Mouse (Mus musculus): Measurements from ENCODE around the gene Mylk. TPM values are rescaled to one million over a fixed set of nuclear protein-coding genes. Genes with fewer than 3 reads are reported as not detected.

Gene Mylk
- polyA plus RNA-seq, 1 experiment from 2014 or later: 3.9 TPM

GRCm38 (mm10) chr16:34899997-34900396 lies 155.0 kb downstream of the Mylk start:
- H3K27ac ChIP-seq (ENCODE audit: low read depth, low read length): no peak overlapping the region
- H3K4me1 ChIP-seq (ENCODE audit: control insufficient read depth, insufficient read depth, low read length): no peaks in the 10 kb centered on the region
- 31% methylated on average over 5 of the region's 5 CpGs for WGBS
- no peak for ATAC-seq (ENCODE audit: insufficient read depth, low FRiP score, low TSS enrichment)
- no peaks in the 10 kb centered on the region for H3K9me3 ChIP-seq (ENCODE audit: control insufficient read depth, low read length)
- no peak overlapping the region for H3K9ac ChIP-seq (ENCODE audit: low read length)
- no peak overlapping the region for H3K4me3 ChIP-seq (ENCODE audit: low read depth, low read length)
- no peak for DNase-seq (ENCODE audit: low spot score)
- no peaks in the 10 kb centered on the region for H3K36me3 ChIP-seq (ENCODE audit: control insufficient read depth, insufficient read depth, low read length)
- H3K27me3 ChIP-seq (ENCODE audit: control insufficient read depth, insufficient read depth, low read length): no peaks in the 10 kb centered on the region
- no peak overlapping the region for H3K4me2 ChIP-seq (ENCODE audit: low read depth)

GRCm38 (mm10) chr16:34900471-34900870 lies 155.5 kb downstream of the Mylk start:
- ATAC-seq (ENCODE audit: insufficient read depth, low FRiP score, low TSS enrichment): no peak
- Histone ChIP-seq H3K27ac (ENCODE audit: low read depth, low read length) (no peak overlapping the region), H3K9me3 (ENCODE audit: control insufficient read depth, low read length) (no peaks in the 10 kb centered on the region), H3K36me3 (ENCODE audit: control insufficient read depth, insufficient read depth, low read length) (no peaks in the 10 kb centered on the region), H3K9ac (ENCODE audit: low read length) (no peak overlapping the region), H3K4me1 (ENCODE audit: control insufficient read depth, insufficient read depth, low read length) (no peaks in the 10 kb centered on the region), H3K27me3 (ENCODE audit: control insufficient read depth, insufficient read depth, low read length) (no peaks in the 10 kb centered on the region), H3K4me3 (ENCODE audit: low read depth, low read length) (no peak overlapping the region), H3K4me2 (ENCODE audit: low read depth) (no peak overlapping the region)
- no peak for DNase-seq (ENCODE audit: low spot score)
- 79% methylated on average over 5 of the region's 5 CpGs for WGBS

GRCm38 (mm10) chr16:34901031-34901430 lies 156.0 kb downstream of the Mylk start:
- DNase-seq (ENCODE audit: low spot score) (no peak), ATAC-seq (ENCODE audit: insufficient read depth, low FRiP score, low TSS enrichment) (no peak)
- Histone ChIP-seq H3K27me3 (ENCODE audit: control insufficient read depth, insufficient read depth, low read length) (no peaks in the 10 kb centered on the region), H3K4me2 (ENCODE audit: low read depth) (no peak overlapping the region), H3K9ac (ENCODE audit: low read length) (no peak overlapping the region), H3K4me1 (ENCODE audit: control insufficient read depth, insufficient read depth, low read length) (no peaks in the 10 kb centered on the region), H3K4me3 (ENCODE audit: low read depth, low read length) (no peak overlapping the region), H3K27ac (ENCODE audit: low read depth, low read length) (no peak overlapping the region), H3K9me3 (ENCODE audit: control insufficient read depth, low read length) (no peaks in the 10 kb centered on the region), H3K36me3 (ENCODE audit: control insufficient read depth, insufficient read depth, low read length) (no peaks in the 10 kb centered on the region)
- WGBS: 48% methylated on average over 2 of the region's 2 CpGs

- Histone ChIP-seq H3K4me3 (ENCODE audit: low read depth, low read length) (no peak overlapping the region), H3K27ac (ENCODE audit: low read depth, low read length) (no peak overlapping the region), H3K9me3 (ENCODE audit: control insufficient read depth, low read length) (no peaks in the 10 kb centered on the region), H3K4me1 (ENCODE audit: control insufficient read depth, insufficient read depth, low read length) (no peaks in the 10 kb centered on the region), H3K36me3 (ENCODE audit: control insufficient read depth, insufficient read depth, low read length) (no peaks in the 10 kb centered on the region), H3K4me2 (ENCODE audit: low read depth) (no peak overlapping the region), H3K27me3 (ENCODE audit: control insufficient read depth, insufficient read depth, low read length) (no peaks in the 10 kb centered on the region), H3K9ac (ENCODE audit: low read length) (no peak overlapping the region)
- ATAC-seq (ENCODE audit: insufficient read depth, low FRiP score, low TSS enrichment) (no peak), DNase-seq (ENCODE audit: low spot score) (no peak)
- WGBS: 78% methylated on average over 7 of the region's 7 CpGs
These were observed 156.7 kb downstream of the Mylk start for GRCm38 (mm10) chr16:34901611-34902293.

GRCm38 (mm10) chr16:34902294-34902680 lies 157.3 kb downstream of the Mylk start:
- 20% methylated on average over 9 of the region's 9 CpGs for WGBS
- ATAC-seq (ENCODE audit: insufficient read depth, low FRiP score, low TSS enrichment): no peak
- DNase-seq (ENCODE audit: low spot score): peak; percentile 77

GRCm38 (mm10) chr16:34902761-34903160 lies 157.8 kb downstream of the Mylk start:
- 87% methylated on average over 8 of the region's 8 CpGs for WGBS
- H3K27ac ChIP-seq (ENCODE audit: low read depth, low read length): no peak overlapping the region

More at GRCm38 (mm10) chr16:34902294-34902680, 157.3 kb downstream of the Mylk start:
- Histone ChIP-seq H3K4me2 (ENCODE audit: low read depth) (no peak overlapping the region), H3K27ac (ENCODE audit: low read depth, low read length) (no peak overlapping the region), H3K9me3 (ENCODE audit: control insufficient read depth, low read length) (no peaks in the 10 kb centered on the region), H3K9ac (ENCODE audit: low read length) (no peak overlapping the region), H3K27me3 (ENCODE audit: control insufficient read depth, insufficient read depth, low read length) (no peaks in the 10 kb centered on the region), H3K4me1 (ENCODE audit: control insufficient read depth, insufficient read depth, low read length) (no peaks in the 10 kb centered on the region), H3K4me3 (ENCODE audit: low read depth, low read length) (no peak overlapping the region), H3K36me3 (ENCODE audit: control insufficient read depth, insufficient read depth, low read length) (no peaks in the 10 kb centered on the region)

GRCm38 (mm10) chr16:34904876-34905275 lies 159.9 kb downstream of the Mylk start:
- no peak overlapping the region for H3K27ac ChIP-seq (ENCODE audit: low read depth, low read length)
- WGBS: 77% methylated on average over 4 of the region's 4 CpGs
- no peak overlapping the region for H3K4me2 ChIP-seq (ENCODE audit: low read depth)
- no peak overlapping the region for H3K4me3 ChIP-seq (ENCODE audit: low read depth, low read length)
- ATAC-seq (ENCODE audit: insufficient read depth, low FRiP score, low TSS enrichment) (no peak), DNase-seq (ENCODE audit: low spot score) (no peak)
- no peaks in the 10 kb centered on the region for H3K27me3 ChIP-seq (ENCODE audit: control insufficient read depth, insufficient read depth, low read length)
- no peaks in the 10 kb centered on the region for H3K4me1 ChIP-seq (ENCODE audit: control insufficient read depth, insufficient read depth, low read length)
- no peaks in the 10 kb centered on the region for H3K36me3 ChIP-seq (ENCODE audit: control insufficient read depth, insufficient read depth, low read length)
- H3K9ac ChIP-seq (ENCODE audit: low read length): no peak overlapping the region
- H3K9me3 ChIP-seq (ENCODE audit: control insufficient read depth, low read length): no peaks in the 10 kb centered on the region

More at GRCm38 (mm10) chr16:34902761-34903160, 157.8 kb downstream of the Mylk start:
- no peak for DNase-seq (ENCODE audit: low spot score)
- Histone ChIP-seq H3K27me3 (ENCODE audit: control insufficient read depth, insufficient read depth, low read length) (no peaks in the 10 kb centered on the region), H3K9ac (ENCODE audit: low read length) (no peak overlapping the region), H3K4me3 (ENCODE audit: low read depth, low read length) (no peak overlapping the region), H3K36me3 (ENCODE audit: control insufficient read depth, insufficient read depth, low read length) (no peaks in the 10 kb centered on the region), H3K4me2 (ENCODE audit: low read depth) (no peak overlapping the region), H3K4me1 (ENCODE audit: control insufficient read depth, insufficient read depth, low read length) (no peaks in the 10 kb centered on the region), H3K9me3 (ENCODE audit: control insufficient read depth, low read length) (no peaks in the 10 kb centered on the region)
- ATAC-seq (ENCODE audit: insufficient read depth, low FRiP score, low TSS enrichment): no peak

- H3K4me1 ChIP-seq (ENCODE audit: control insufficient read depth, insufficient read depth, low read length): no peaks in the 10 kb centered on the region
- no peaks in the 10 kb centered on the region for H3K27me3 ChIP-seq (ENCODE audit: control insufficient read depth, insufficient read depth, low read length)
- H3K4me3 ChIP-seq (ENCODE audit: low read depth, low read length): no peak overlapping the region
- H3K36me3 ChIP-seq (ENCODE audit: control insufficient read depth, insufficient read depth, low read length): no peaks in the 10 kb centered on the region
- peak overlapping the region; percentile 27; the same call in 1 of the 2 replicates for H3K27ac ChIP-seq (ENCODE audit: low read depth, low read length)
- WGBS: 70% methylated on average over 6 of the region's 6 CpGs
- ATAC-seq (ENCODE audit: insufficient read depth, low FRiP score, low TSS enrichment) (no peak), DNase-seq (ENCODE audit: low spot score) (no peak)
- no peaks in the 10 kb centered on the region for H3K9me3 ChIP-seq (ENCODE audit: control insufficient read depth, low read length)
- H3K4me2 ChIP-seq (ENCODE audit: low read depth): no peak overlapping the region
- H3K9ac ChIP-seq (ENCODE audit: low read length): no peak overlapping the region
These were observed 164.4 kb downstream of the Mylk start for GRCm38 (mm10) chr16:34909437-34909836.

GRCm38 (mm10) chr16:34917373-34917900 lies 172.4 kb downstream of the Mylk start:
- H3K4me1 ChIP-seq (ENCODE audit: control insufficient read depth, insufficient read depth, low read length): no peaks in the 10 kb centered on the region; the same call in 1 of the 2 replicates
- no peak overlapping the region for H3K4me3 ChIP-seq (ENCODE audit: low read depth, low read length)
- DNase-seq (ENCODE audit: low spot score) (no peak), ATAC-seq (ENCODE audit: insufficient read depth, low FRiP score, low TSS enrichment) (no peak)
- H3K36me3 ChIP-seq (ENCODE audit: control insufficient read depth, insufficient read depth, low read length): no peaks in the 10 kb centered on the region
- WGBS: 57% methylated on average over 4 of the region's 4 CpGs
- H3K27me3 ChIP-seq (ENCODE audit: control insufficient read depth, insufficient read depth, low read length): no peaks in the 10 kb centered on the region
- H3K9me3 ChIP-seq (ENCODE audit: control insufficient read depth, low read length): no peaks in the 10 kb centered on the region
- no peak overlapping the region for H3K9ac ChIP-seq (ENCODE audit: low read length)
- no peak overlapping the region for H3K4me2 ChIP-seq (ENCODE audit: low read depth)
- no peak overlapping the region for H3K27ac ChIP-seq (ENCODE audit: low read depth, low read length)

All from neural tube, embryonic 11.5 days (tissue).